ENCODE assay signal across 19 mouse cellular contexts in the genomic region with DNA sequence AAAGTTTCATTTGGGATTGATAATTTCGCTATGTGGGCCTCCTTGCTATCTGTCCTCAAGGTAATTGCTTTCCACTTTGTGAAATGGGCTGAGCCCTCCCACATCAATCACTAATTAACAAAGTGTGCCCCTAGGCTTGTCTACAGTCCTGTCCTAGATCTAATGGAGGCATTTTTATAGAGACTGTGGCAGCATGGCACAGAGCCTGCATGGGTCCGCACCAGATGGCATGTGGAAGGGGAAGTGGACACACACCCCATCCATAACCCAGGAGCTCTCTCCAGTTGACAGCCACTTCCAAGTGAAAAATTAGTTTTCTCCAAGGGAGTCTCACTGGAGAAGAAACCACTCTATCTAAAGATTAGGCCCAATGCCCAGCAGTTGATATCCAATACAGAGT.
DNase-seq lines count a peak whose midpoint lies in the region; ATAC-seq lines count a peak whose summit lies in the region.
"Had no signal": no experiment of that assay in that cellular context is flagged by ENCODE, and none has a peak within 500 bp of the region (broad histone marks: within the 10 kb centered on the region; RNA-seq: fewer than 3 reads in every experiment).

No protein-coding gene starts in this region.

- no peaks in the 10 kb centered on the region for H3K36me3 ChIP-seq in neural tube, embryonic 12.5 days
- no peaks in the 10 kb centered on the region for H3K36me3 ChIP-seq in hindbrain, embryonic 14.5 days (replicated peaks; ENCODE audit: control insufficient read depth, insufficient read depth)
- H3K36me3 ChIP-seq in forebrain, embryonic 12.5 days (replicated peaks) = no peaks in the 10 kb centered on the region
- H3K36me3 ChIP-seq: embryonic facial prominence, embryonic 10.5 days; midbrain, embryonic 15.5 days had no signal

- no peak overlapping the region for H3K27ac ChIP-seq in neural tube, embryonic 12.5 days
- H3K27ac ChIP-seq in hindbrain, embryonic 14.5 days = no peak overlapping the region
- H3K27ac ChIP-seq in forebrain, embryonic 12.5 days = no peak overlapping the region
- H3K27ac ChIP-seq: embryonic facial prominence, embryonic 10.5 days; forebrain, embryonic 13.5 days; kidney, postnatal 0 days; midbrain, embryonic 15.5 days had no signal

- H3K4me2 ChIP-seq in neural tube, embryonic 12.5 days (replicated peaks) = no peak overlapping the region
- no peak overlapping the region for H3K4me2 ChIP-seq in hindbrain, embryonic 14.5 days (replicated peaks)
- no peak overlapping the region for H3K4me2 ChIP-seq in forebrain, embryonic 12.5 days
- H3K4me2 ChIP-seq: forebrain, embryonic 13.5 days; midbrain, embryonic 15.5 days had no signal

- no peaks in the 10 kb centered on the region for H3K9me3 ChIP-seq in neural tube, embryonic 12.5 days
- H3K9me3 ChIP-seq in hindbrain, embryonic 14.5 days (ENCODE audit: control insufficient read depth, low read length) = no peaks in the 10 kb centered on the region
- H3K9me3 ChIP-seq in forebrain, embryonic 12.5 days = no peaks in the 10 kb centered on the region
- H3K9me3 ChIP-seq: embryonic facial prominence, embryonic 10.5 days; forebrain, embryonic 13.5 days; midbrain, embryonic 15.5 days had no signal

- no peak overlapping the region for H3K9ac ChIP-seq in neural tube, embryonic 12.5 days
- H3K9ac ChIP-seq in hindbrain, embryonic 14.5 days = no peak overlapping the region
- H3K9ac ChIP-seq in forebrain, embryonic 12.5 days = no peak overlapping the region
- H3K9ac ChIP-seq: forebrain, embryonic 13.5 days; midbrain, embryonic 15.5 days had no signal

- 68% methylated on average over 2 of the region's 2 CpGs for WGBS in neural tube, embryonic 12.5 days
- WGBS in hindbrain, embryonic 14.5 days = 53% methylated on average over 2 of the region's 2 CpGs
- 87% methylated on average over 2 of the region's 2 CpGs for WGBS in forebrain, embryonic 12.5 days

- ATAC-seq in cerebellum, adult (ENCODE audit: insufficient number of reproducible peaks, low FRiP score, low TSS enrichment) = peak; percentile 79; the same call in 1 of the 2 replicates
- ATAC-seq in neural tube, embryonic 12.5 days (ENCODE audit: low FRiP score, low read depth) = peak; percentile 72
- ATAC-seq in hindbrain, embryonic 14.5 days (ENCODE audit: low FRiP score) = peak; percentile 83; the same call in 1 of the 2 replicates
- ATAC-seq in forebrain, embryonic 12.5 days (ENCODE audit: low FRiP score) = no peak
- ATAC-seq: forebrain, embryonic 13.5 days; lung, postnatal 0 days; midbrain, embryonic 15.5 days had no signal

- no peak for DNase-seq in cerebellum, adult 11 months
- no peak for DNase-seq in neural tube, embryonic 10.5 days (ENCODE audit: extremely low spot score, low spot score)
- no peak for DNase-seq in hindbrain, embryonic 14.5 days (ENCODE audit: low spot score)
- no peak for DNase-seq in gastrocnemius, adult 18-20 months (ENCODE audit: low spot score)
- no peak for DNase-seq in adrenal gland, adult 2 months
- DNase-seq: adrenal gland, adult 8-10 months; gastrocnemius, postnatal 25 days; kidney, adult 11 months; liver; right cerebral cortex, postnatal 14 days; thymus, postnatal 36 days had no signal

- no peaks in the 10 kb centered on the region for H3K27me3 ChIP-seq in neural tube, embryonic 12.5 days (replicated peaks)
- no peaks in the 10 kb centered on the region for H3K27me3 ChIP-seq in hindbrain, embryonic 14.5 days (ENCODE audit: control insufficient read depth, insufficient read depth, low read length)
- H3K27me3 ChIP-seq in forebrain, embryonic 12.5 days = no peaks in the 10 kb centered on the region
- H3K27me3 ChIP-seq: forebrain, embryonic 13.5 days; midbrain, embryonic 15.5 days had no signal

- no peaks in the 10 kb centered on the region for H3K4me1 ChIP-seq in neural tube, embryonic 12.5 days
- H3K4me1 ChIP-seq in hindbrain, embryonic 14.5 days (replicated peaks; ENCODE audit: control insufficient read depth, insufficient read depth, low read length) = no peaks in the 10 kb centered on the region
- H3K4me1 ChIP-seq in forebrain, embryonic 12.5 days = peaks cover under 1% of the 10 kb centered on the region; the same call in 1 of the 2 replicates
- H3K4me1 ChIP-seq: midbrain, embryonic 15.5 days had no signal

- H3K4me3 ChIP-seq in neural tube, embryonic 12.5 days = no peak overlapping the region
- no peak overlapping the region for H3K4me3 ChIP-seq in hindbrain, embryonic 14.5 days (replicated peaks; ENCODE audit: low read length)
- no peak overlapping the region for H3K4me3 ChIP-seq in forebrain, embryonic 12.5 days (replicated peaks)
- H3K4me3 ChIP-seq: embryonic facial prominence, embryonic 10.5 days; forebrain, embryonic 13.5 days; midbrain, embryonic 15.5 days had no signal
